Mouse (Mus musculus) liver, embryonic 14.5 days (tissue): Measurements from ENCODE around the gene Kncn. TPM values are rescaled to one million over a fixed set of nuclear protein-coding genes. Genes with fewer than 3 reads are reported as not detected.

Source experiments
- ATAC-seq: fragments of 200-750 bp; cut with Nextera tagmentation; 2 replicates; pipeline ENCODE4 v1.8.0; 2017; ENCODE audit warnings: moderate number of reproducible peaks, mild to moderate bottlenecking, moderate library complexity; ENCODE audit not compliant: insufficient read depth
- DNase-seq, 3 experiments: peaks; one replicate each; pipeline ENCODE4 v3.0.0-alpha.2; 2012 to 2013; ENCODE audit warnings: low read depth in 3 of 3, low spot score in 3 of 3
- H3K27ac ChIP-seq: fragments of 300-500 bp; sonication (generic); 2 replicates; pipeline ENCODE4 v1.5.1; 2014; ENCODE audit warnings: moderate library complexity, mild to moderate bottlenecking, control low read depth, inconsistent platforms
- H3K27me3 ChIP-seq: fragments of 300-500 bp; sonication (generic); 2 replicates; pipeline ENCODE4 v1.6.1; 2014; ENCODE audit warnings: mild to moderate bottlenecking, low read length, moderate library complexity; ENCODE audit not compliant: control insufficient read depth, insufficient read depth
- H3K36me3 ChIP-seq: fragments of 300-500 bp; sonication (generic); replicated peaks from 2 replicates; pipeline ENCODE4 v1.6.1; 2014; ENCODE audit warnings: low read depth; ENCODE audit not compliant: control insufficient read depth, insufficient read depth
- H3K4me1 ChIP-seq, 2 experiments: fragments of 200-500 bp in 1 of 2; fragments of 300-500 bp in 1 of 2; sonication (generic) in 1 of 2; replicated peaks; 2 replicates each; pipeline ENCODE4 v1.6.1; 2012 to 2014; ENCODE audit warnings: antibody characterized with exemption in 1 of 2, inconsistent platforms in 1 of 2, low read length in 1 of 2; ENCODE audit not compliant: control insufficient read depth in 2 of 2, insufficient read depth in 2 of 2
- H3K4me2 ChIP-seq: fragments of 300-500 bp; sonication (generic); 2 replicates; pipeline ENCODE4 v1.6.1; 2014; ENCODE audit warnings: low read depth, mild to moderate bottlenecking, control low read depth, moderate library complexity
- H3K4me3 ChIP-seq, 2 experiments: fragments of 200-500 bp in 1 of 2; fragments of 300-500 bp in 1 of 2; sonication (generic) in 1 of 2; 2 replicates each; pipeline ENCODE4 v1.5.1; 2012 to 2014; ENCODE audit warnings: low read depth in 2 of 2, low read length in 2 of 2, mild to moderate bottlenecking in 2 of 2, control low read depth in 1 of 2, inconsistent platforms in 1 of 2, moderate library complexity in 1 of 2; ENCODE audit not compliant: insufficient read depth in 1 of 2
- H3K9ac ChIP-seq: fragments of 300-500 bp; sonication (generic); replicated peaks from 2 replicates; pipeline ENCODE4 v1.6.1; 2014; ENCODE audit warnings: mild to moderate bottlenecking, control low read depth, moderate library complexity
- H3K9me3 ChIP-seq: fragments of 300-500 bp; sonication (generic); 2 replicates; pipeline ENCODE4 v1.6.1; 2016; ENCODE audit warnings: low read length, mixed read lengths; ENCODE audit not compliant: control insufficient read depth
- CTCF ChIP-seq: IDR thresholded peaks from 2 replicates; pipeline ENCODE4 v1.5.1; 2016; ENCODE audit warnings: antibody characterized with exemption, low read depth, control low read depth
- EP300 ChIP-seq: IDR thresholded peaks from 2 replicates; pipeline ENCODE4 v1.6.1; 2016; ENCODE audit warnings: antibody characterized with exemption, low read depth
- WGBS: fragments of 180-500 bp; shearing (Covaris S2); extraction: QIAGEN DNeasy Blood & Tissue Kit; methylation state at CpG from one replicate; pipeline ENCODE4 v1.1.7; 2014; ENCODE audit not compliant: insufficient replicate concordance; 5-methylcytosine and 5-hydroxymethylcytosine counted together
- polyA plus RNA-seq, 2 experiments: library from polyadenylated mRNA; depleted of rRNA in 1 of 2; stranded (reverse) in 1 of 2; unstranded in 1 of 2; fragments of >200 nt; fragmentation: Nextera tagmentation in 1 of 2; extraction: Ambion mirVana in 1 of 2; gene quantifications; 2 replicates each; pipeline versions ENCODE4 v1.2.1 to v1.2.3; 2012 to 2014

Gene Kncn
- polyA plus RNA-seq, 2 experiments: 0.01 to 0.05 TPM

DNA sequence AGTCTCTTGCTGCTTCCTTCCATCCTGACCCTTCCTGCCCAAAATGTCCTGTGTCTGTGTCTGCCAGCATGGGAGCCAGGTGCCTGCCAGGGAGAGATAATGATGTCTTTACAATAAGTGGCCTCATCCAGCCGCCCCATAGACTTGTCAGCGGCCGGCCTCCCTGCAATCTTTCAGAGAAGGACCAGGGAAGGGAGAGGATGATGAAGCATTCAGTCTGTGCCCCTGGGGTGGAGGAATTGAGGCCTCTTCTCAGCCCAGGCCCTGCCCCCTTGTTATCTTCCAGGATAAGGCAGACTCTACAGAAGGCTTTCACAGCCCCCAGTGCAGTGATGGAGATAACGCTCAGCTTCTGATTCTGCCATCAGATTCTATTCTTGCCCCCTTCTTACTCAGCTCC is 27.9 kb upstream of the Kncn start:
- Histone ChIP-seq H3K27ac (peak overlapping the region; percentile 88), H3K4me3 (peak overlapping the region; percentile 14 to 18; a peak in 1 of 4 replicates), H3K4me1 (peaks cover 37 to 57% of the 10 kb centered on the region in 2 experiments), H3K4me2 (peak overlapping the region; percentile 65), H3K27me3 (no peaks in the 10 kb centered on the region), H3K9ac (peak overlapping the region; percentile 49), H3K9me3 (no peaks in the 10 kb centered on the region), H3K36me3 (peaks cover 61% of the 10 kb centered on the region)
- TF ChIP-seq CTCF: no peak
- TF ChIP-seq EP300: peak; percentile 78
- 15% methylated on average over 4 of the region's 4 CpGs for WGBS
- peak; percentile 79 to 83 (median 79) for DNase-seq
- peak; percentile 96 for ATAC-seq

DNA sequence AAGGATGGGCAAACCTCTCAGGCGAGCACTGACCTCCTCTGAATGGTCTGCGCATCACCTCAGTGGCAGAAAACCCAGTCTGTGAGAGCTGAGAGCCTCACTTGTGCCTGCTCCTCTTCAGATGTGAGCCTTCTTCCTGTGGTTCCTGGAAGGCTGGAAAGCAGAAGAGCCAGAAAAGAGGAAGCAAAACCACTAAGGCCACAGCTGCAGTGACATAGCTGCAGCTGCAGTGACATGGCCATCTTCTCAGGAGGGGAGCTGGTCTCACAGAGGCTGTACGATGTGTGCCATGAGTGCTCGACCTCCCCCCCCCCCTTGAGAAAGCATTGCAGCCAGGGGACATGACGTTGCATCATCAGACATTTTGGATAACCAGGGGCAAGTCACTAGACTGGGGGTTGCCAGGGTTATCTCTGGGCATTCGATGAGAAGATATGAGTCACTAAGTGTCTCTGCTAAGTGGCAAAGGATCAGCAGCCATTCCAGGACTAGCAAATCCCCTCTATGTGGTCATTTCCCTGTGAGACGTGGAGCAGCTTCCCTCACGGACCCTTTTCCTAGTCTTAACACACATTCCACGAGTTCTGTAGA is 26.8 kb upstream of the Kncn start:
- ATAC-seq (no peak), DNase-seq (no peak)
- no peaks in the 10 kb centered on the region for H3K27me3 ChIP-seq
- peaks cover 61% of the 10 kb centered on the region for H3K36me3 ChIP-seq
- peaks cover 37 to 55% of the 10 kb centered on the region in 2 experiments for H3K4me1 ChIP-seq
- no peaks in the 10 kb centered on the region for H3K9me3 ChIP-seq
- 58% methylated on average over 9 of the region's 9 CpGs for WGBS
- H3K9ac ChIP-seq: peak overlapping the region; percentile 28
- no peak overlapping the region for H3K4me3 ChIP-seq
- H3K27ac ChIP-seq: peak overlapping the region; percentile 88
- peak overlapping the region; percentile 65 for H3K4me2 ChIP-seq
- TF ChIP-seq CTCF (no peak), EP300 (no peak)

DNA sequence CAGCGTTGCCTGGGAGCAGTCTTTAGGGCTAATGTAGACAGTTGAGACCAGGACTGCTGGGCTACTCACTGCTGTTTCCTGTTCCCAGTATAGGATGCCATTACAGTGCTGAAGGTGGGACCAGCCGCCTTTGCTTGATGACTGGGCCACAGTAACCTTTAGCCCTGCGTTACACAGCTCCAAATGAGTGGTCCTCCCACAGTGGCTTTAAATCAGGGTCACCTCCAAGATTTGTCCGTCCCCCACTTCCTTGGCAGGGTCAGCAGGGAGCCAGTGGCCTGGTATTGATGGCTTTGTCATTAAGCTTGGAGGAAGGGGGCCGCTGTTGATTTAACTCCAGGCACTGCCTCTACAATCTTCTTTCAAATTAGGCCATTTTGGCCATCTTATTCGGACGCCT is 20.8 kb upstream of the Kncn start:
- Histone ChIP-seq H3K4me3 (no peak overlapping the region), H3K27me3 (no peaks in the 10 kb centered on the region), H3K4me2 (no peak overlapping the region), H3K27ac (no peak overlapping the region), H3K36me3 (peaks cover 73% of the 10 kb centered on the region), H3K9me3 (no peaks in the 10 kb centered on the region), H3K4me1 (peaks cover 0 to 8% of the 10 kb centered on the region in 2 experiments; a peak in 3 of 4 replicates), H3K9ac (no peak overlapping the region)
- DNase-seq: no peak
- 89% methylated on average over 7 of the region's 7 CpGs for WGBS
- ATAC-seq: no peak
- TF ChIP-seq CTCF (no peak), EP300 (no peak)

DNA sequence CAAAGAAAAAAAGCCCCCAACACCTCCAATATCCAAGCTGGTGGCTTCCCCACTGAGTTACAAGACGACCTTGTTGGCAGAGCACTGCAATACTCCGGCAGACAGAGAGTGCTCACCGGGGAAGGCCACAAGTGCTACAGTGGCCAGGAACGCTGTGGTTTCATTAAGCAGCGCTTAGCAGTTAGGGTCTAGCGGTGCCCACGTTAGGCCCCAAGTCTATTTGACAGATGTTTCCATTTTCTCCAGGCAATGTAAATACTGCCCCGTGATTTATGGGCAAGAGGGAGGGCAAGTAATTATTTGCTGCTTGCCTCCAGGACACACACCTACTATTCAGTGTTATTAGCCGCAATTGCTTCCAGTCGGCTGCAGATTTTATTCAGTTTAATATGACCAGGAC is 20.3 kb upstream of the Kncn start:
- WGBS: 86% methylated on average over 10 of the region's 10 CpGs

DNA sequence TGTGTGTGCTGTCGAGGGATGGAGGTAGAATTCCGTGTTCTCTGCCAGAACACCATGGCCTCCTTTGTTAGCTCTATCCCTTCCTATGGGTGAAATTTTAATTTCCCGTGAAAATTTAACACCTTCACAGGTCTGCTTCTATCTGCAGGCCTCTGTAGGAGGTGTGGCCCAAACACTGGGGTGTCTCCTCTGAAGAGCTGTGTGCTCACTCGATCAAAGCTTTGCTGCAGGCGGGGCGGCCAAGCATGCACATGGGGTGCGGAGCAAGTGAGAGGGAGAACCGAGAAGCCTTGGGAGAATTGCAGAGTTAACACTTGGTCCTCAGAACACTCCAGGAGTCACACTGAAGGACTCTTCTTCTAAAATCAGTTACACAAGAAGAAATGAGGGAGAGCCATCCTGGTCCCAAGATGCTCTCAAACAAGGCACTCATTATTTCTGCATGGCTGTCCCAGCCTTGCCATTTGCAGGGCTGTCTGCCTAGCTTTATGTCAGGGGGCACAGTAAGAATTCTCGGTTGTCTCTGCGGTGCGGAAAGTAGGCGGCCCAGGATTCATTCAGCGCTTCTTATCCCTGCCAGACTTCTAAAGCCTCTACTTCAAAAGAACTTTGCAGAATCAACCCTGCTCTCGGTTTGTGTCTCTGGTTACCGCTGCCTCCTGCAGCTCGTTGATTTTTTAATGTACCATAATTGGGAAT is 14.5 kb upstream of the Kncn start:
- no peak overlapping the region for H3K4me2 ChIP-seq
- no peaks in the 10 kb centered on the region for H3K9me3 ChIP-seq
- H3K27ac ChIP-seq: no peak overlapping the region
- H3K27me3 ChIP-seq: no peaks in the 10 kb centered on the region
- peaks cover 58% of the 10 kb centered on the region for H3K36me3 ChIP-seq
- no peaks in the 10 kb centered on the region for H3K4me1 ChIP-seq
- 77% methylated on average over 16 of the region's 16 CpGs for WGBS
- no peak overlapping the region for H3K9ac ChIP-seq
- DNase-seq (no peak), ATAC-seq (no peak)
- no peak for TF ChIP-seq EP300
- TF ChIP-seq CTCF: no peak
- H3K4me3 ChIP-seq: no peak overlapping the region

More for the DNA sequence above, 20.3 kb upstream of the Kncn start:
- peaks cover 0 to 5% of the 10 kb centered on the region in 2 experiments; a peak in 1 of 4 replicates for H3K4me1 ChIP-seq
- ATAC-seq (no peak), DNase-seq (no peak)
- H3K9me3 ChIP-seq: no peaks in the 10 kb centered on the region
- no peak overlapping the region for H3K9ac ChIP-seq
- no peak overlapping the region for H3K4me2 ChIP-seq
- H3K4me3 ChIP-seq: no peak overlapping the region
- H3K27ac ChIP-seq: no peak overlapping the region
- peaks cover 75% of the 10 kb centered on the region for H3K36me3 ChIP-seq
- TF ChIP-seq EP300: no peak
- TF ChIP-seq CTCF: no peak
- no peaks in the 10 kb centered on the region for H3K27me3 ChIP-seq
